Mouse (Mus musculus): Measurements from ENCODE around the gene Vps54.
A peak's percentile ranks its signal among the peaks of the same experiment; 100 is the strongest.
"Not testable (repeated sequence)": the region's sequence is repeated elsewhere in the genome, so short reads cannot be mapped to it uniquely, and the experiment has no call there.

Gene Vps54

GRCm38 (mm10) chr11:21239021-21239661, at the start of gene Vps54:
Vps54 (plus strand) TSS chr11:21239281.
- no peak for DNase-seq (ENCODE audit: low read depth in 1 of 2, low spot score in 2 of 2)

GRCm38 (mm10) chr11:21191821-21192220, 47.3 kb upstream of the Vps54 start:
- DNase-seq (ENCODE audit: low read depth in 1 of 2, low spot score in 2 of 2): not testable (repeated sequence)

GRCm38 (mm10) chr11:21194851-21195250, 44.2 kb upstream of the Vps54 start:
- DNase-seq (ENCODE audit: low read depth in 1 of 2, low spot score in 2 of 2): no peak

- no peak for DNase-seq (ENCODE audit: low read depth in 1 of 2, low spot score in 2 of 2)
Measured at GRCm38 (mm10) chr11:21209046-21209445, 30.0 kb upstream of the Vps54 start.

- DNase-seq (ENCODE audit: low read depth in 1 of 2, low spot score in 2 of 2): not testable (repeated sequence)
Measured at GRCm38 (mm10) chr11:21209701-21210100, 29.4 kb upstream of the Vps54 start.

- no peak for DNase-seq (ENCODE audit: low read depth in 1 of 2, low spot score in 2 of 2)
Measured at GRCm38 (mm10) chr11:21217419-21217818, 21.7 kb upstream of the Vps54 start.

- DNase-seq (ENCODE audit: low read depth in 1 of 2, low spot score in 2 of 2): no peak
Measured at GRCm38 (mm10) chr11:21219281-21219680, 19.8 kb upstream of the Vps54 start.

GRCm38 (mm10) chr11:21219851-21220587, 19.1 kb upstream of the Vps54 start:
- no peak for DNase-seq (ENCODE audit: low read depth in 1 of 2, low spot score in 2 of 2)

- DNase-seq (ENCODE audit: low read depth in 1 of 2, low spot score in 2 of 2): no peak
Measured at GRCm38 (mm10) chr11:21220754-21221153, 18.3 kb upstream of the Vps54 start.

- no peak for DNase-seq (ENCODE audit: low read depth in 1 of 2, low spot score in 2 of 2)
Measured at GRCm38 (mm10) chr11:21221396-21221795, 17.7 kb upstream of the Vps54 start.

- no peak for DNase-seq (ENCODE audit: low read depth in 1 of 2, low spot score in 2 of 2)
Measured at GRCm38 (mm10) chr11:21222606-21223207, 16.4 kb upstream of the Vps54 start.

- peak in 1 of 2 experiments; percentile 48 for DNase-seq (ENCODE audit: low read depth in 1 of 2, low spot score in 2 of 2)
Measured at GRCm38 (mm10) chr11:21223539-21223938, 15.5 kb upstream of the Vps54 start.

- DNase-seq (ENCODE audit: low read depth in 1 of 2, low spot score in 2 of 2): no peak
Measured at GRCm38 (mm10) chr11:21224041-21224440, 15.0 kb upstream of the Vps54 start.

GRCm38 (mm10) chr11:21224446-21224845, 14.6 kb upstream of the Vps54 start:
- no peak for DNase-seq (ENCODE audit: low read depth in 1 of 2, low spot score in 2 of 2)

- DNase-seq (ENCODE audit: low read depth in 1 of 2, low spot score in 2 of 2): no peak
Measured at GRCm38 (mm10) chr11:21224983-21225382, 14.1 kb upstream of the Vps54 start.

- DNase-seq (ENCODE audit: low read depth in 1 of 2, low spot score in 2 of 2): no peak
Measured at GRCm38 (mm10) chr11:21235381-21235780, 3.7 kb upstream of the Vps54 start.

GRCm38 (mm10) chr11:21235821-21236220, 3.3 kb upstream of the Vps54 start:
- no peak for DNase-seq (ENCODE audit: low read depth in 1 of 2, low spot score in 2 of 2)

- no peak for DNase-seq (ENCODE audit: low read depth in 1 of 2, low spot score in 2 of 2)
Measured at GRCm38 (mm10) chr11:21236996-21237395, 2.1 kb upstream of the Vps54 start.

GRCm38 (mm10) chr11:21237474-21238278, 1.4 kb upstream of the Vps54 start:
- DNase-seq (ENCODE audit: low read depth in 1 of 2, low spot score in 2 of 2): no peak

- no peak for DNase-seq (ENCODE audit: low read depth in 1 of 2, low spot score in 2 of 2)
Measured at GRCm38 (mm10) chr11:21238279-21239020, 631 bp upstream of the Vps54 start.

Data from monocyte, adult 2 months (primary cell).